Mouse (Mus musculus): ENCODE data around the gene Gnai2.

DNA sequence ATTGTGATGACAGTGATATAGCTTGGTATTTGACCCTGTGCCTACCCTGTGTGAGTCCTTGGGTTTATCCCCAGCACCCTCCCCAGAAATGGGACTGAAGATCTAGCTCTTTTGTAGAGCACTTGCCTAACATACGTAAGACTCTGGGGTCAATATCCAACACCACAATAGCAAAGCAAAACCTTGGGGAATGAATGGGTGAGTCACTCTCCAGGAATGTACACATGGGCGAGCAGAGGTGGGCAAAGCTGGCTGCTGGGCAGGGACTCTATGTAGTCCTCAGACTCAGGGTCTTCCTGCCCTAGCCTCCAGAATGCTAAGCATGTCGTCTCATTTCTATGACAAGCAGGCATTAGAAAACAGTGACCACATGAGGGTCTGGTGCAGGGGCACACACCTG, 13.6 kb upstream of the Gnai2 start:
- TF ChIP-seq POLR2A (IDR thresholded peaks at IDR 0.05; ENCODE audit: low read depth, low read length) (no peak), CTCF (IDR thresholded peaks at IDR 0.05; ENCODE audit: extremely low read depth, insufficient read depth, insufficient read length, insufficient replicate concordance) (no peak)
